Mouse (Mus musculus): ENCODE measurements around the gene Ralgps1.
A peak's percentile ranks its signal among the peaks of the same experiment; 100 is the strongest.
"Not testable (repeated sequence)": the region's sequence is repeated elsewhere in the genome, so short reads cannot be mapped to it uniquely, and the experiment has no call there.

The Ralgps1 gene

DNA sequence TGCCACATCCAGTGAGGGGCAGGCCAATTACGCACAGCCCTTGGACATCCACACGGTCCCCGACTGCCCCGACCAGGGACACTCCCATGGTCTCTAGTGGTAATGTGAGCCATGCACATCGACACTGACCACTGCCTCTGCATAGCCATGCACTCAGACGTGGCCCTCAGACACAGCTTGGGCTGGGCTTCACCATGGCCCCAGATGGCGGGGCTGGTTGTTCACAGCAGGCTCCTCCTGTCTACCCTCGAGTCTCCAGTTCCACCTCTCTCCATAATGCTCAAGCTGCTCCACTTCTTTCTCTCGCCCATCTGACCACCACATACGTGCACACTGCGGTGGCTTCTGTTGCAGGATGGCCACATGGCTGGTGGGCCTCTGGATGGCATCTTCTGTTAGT, 160.0 kb downstream of the Ralgps1 start:
- not testable (repeated sequence) for DNase-seq (ENCODE audit: low spot score)

DNA sequence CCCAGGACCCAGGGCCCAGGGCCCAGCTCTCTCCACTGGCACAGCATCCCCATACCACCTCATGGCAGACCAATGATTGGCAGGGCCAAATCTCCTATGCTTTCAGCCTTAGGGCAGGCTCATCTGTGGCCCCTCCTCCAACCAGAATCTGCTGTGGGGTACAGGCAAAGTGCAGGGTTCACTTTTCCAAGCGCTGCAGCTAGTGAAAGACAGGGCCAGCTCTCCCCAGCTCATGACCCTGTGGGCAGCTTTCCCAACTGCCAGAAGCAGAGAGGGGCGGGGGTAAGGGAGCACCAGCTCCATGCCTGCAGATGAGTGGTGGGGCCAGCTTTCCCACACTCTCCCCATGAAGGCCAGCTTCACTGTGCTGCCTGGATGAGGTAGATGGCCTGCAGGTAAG, 160.4 kb downstream of the Ralgps1 start:
- no peak for DNase-seq (ENCODE audit: low spot score)

DNA sequence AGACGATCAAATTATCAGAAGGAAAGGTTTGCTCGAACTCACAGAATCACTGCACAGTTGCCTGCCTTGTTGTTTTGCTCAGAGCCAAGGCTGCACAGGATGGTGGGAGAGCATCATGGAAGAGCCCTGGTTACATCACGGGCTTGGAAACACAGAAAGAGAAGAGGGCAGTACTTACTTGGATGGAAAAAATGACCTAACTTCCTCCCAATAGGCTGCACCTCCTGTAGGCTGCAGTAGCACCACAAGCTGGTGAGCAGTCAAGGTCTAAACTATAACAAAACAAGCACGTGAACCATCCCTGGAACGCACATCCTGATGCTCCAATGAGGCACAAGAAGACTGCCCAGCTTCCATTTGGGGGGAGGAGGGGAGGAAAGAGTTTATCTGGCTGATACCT, 163.2 kb downstream of the Ralgps1 start:
- no peak for DNase-seq (ENCODE audit: low spot score)

DNA sequence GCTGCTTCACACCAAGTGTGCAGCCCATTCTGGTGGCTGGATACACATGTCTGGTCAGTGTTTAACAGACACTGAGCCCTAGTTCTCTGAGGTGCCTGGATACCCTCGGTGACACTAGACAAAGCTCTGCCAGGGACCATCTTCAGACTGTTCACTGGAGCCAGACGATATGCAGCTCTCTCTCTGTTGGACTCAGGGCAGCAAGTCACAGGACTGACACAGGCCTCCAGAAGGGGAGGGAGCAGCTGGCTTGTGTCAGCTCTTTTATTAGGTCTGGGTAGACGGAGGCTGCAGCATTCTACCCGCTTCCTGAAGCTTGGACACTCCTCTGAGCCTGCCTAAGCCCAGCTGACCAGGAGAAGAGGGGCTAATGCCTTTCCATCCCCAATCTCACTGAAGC, 164.2 kb downstream of the Ralgps1 start:
- DNase-seq (ENCODE audit: low spot score): no peak

DNA sequence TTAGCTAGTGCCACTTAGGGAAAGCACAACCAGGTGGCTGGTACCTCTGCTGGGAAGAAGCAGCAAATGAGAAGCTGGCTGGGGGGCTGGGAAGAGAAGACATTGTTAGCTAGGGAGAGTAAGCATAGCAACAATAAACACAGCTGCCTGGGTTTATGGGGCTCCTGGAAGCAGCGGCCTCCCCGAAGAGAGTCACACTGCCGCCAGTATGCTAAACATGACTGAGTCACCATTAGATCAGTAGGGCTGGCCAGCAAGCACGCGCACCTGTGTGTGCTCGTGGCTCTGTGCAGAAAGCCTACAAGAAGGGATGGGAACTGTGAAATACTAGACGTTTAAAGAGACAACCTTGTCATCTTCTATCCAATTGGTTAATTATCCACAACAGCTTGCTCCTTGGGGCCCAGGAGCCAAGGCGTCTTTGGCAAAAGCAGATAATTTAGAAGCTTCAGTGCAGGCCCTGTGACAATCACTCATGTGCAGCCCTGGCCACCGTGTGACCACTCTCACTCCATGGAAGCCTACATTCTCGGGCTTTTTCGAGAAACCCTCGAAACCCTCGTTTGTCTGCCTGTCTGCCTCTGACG, 165.3 kb downstream of the Ralgps1 start:
- DNase-seq (ENCODE audit: low spot score): no peak

DNA sequence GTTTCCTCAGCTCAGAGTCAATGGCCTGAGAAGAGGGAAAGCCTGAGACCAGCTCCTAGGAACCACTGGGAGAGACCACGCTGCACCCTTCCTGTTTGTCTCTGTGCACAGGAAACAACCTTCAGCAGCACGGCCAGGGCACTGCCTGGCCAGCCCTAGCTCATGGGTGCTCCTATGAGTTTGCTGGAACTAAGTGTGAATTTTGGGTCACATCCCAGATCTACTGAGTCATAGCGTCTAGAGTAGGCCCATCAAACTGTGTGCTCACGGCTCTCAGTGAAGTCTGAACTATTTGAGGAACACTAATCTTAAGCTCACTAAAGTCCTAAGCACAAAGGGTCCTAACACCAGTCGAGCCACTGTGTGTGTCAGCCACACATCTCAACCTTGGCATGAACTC, 166.3 kb downstream of the Ralgps1 start:
- DNase-seq (ENCODE audit: low spot score): no peak

DNA sequence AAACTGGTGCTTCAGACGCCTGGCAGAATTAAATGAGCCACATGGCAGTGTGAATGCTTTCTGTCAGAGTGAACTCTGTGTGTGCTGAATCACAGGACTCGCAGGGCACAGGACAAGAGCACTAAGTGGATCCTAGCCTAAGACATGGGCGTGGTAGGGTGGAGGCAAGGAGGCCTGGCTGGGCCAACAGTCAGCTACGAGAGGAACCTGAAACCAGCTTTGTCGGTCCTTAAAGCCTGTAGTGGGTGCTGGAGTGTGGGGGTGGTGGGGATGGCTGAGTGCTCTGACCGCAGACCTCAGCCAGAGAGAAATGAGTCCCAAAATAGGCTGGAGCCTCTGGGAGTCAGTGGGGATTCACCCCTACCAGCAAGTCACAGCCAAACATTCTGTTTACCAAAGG, 168.0 kb downstream of the Ralgps1 start:
- DNase-seq (ENCODE audit: low spot score): no peak

DNA sequence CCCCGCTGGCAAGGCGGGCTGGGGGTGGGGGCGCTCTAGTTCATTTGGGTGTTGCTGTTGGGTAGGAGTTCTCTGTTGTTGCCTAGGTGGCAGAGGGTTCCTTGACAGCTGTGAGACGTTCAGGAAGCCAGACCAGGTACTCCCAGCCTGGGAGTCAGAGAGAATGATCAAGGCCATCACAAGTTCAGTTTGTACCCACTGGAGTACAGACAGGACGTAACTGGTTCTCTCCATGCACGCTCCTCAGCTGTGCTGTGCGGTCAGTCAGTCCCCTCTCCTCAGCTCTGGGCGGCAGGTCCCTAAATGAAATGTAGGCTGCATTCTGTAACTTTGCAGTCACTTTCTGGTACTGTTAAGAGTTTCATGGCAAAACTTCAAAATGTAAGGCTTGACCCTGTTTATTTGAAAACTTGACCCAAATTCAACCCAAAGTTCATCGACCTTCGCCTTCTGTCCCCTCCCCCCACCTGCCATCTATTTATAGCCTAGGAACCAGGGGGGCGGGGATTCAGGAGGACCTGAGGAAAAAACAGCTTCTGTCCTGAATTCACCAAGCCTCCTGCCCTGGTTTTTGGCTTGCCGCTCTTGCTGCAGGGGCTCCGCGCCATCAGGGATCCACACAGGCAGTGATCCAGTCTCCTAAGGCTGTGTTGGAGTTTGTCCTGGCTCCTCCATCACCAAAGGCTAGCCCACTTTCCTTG, 170.8 kb downstream of the Ralgps1 start:
- no peak for DNase-seq (ENCODE audit: low spot score)

DNA sequence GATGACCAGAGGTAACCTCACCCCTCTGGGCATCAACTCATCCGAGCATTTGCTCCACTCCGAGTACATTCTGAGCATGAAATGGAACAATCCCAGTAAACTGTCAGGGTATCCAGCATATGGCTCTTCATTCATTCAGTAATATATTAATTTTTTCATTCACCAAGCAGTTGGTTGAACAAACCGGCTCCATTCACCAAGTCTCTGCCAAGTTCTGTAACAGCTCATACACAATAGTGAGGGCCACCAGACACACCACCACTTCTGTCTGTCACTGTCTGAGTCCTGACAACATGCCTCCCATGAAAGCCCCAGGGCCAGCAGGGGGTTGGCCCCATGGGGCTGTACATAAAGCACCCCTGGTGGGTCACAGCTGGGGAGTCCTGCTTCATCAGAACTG, 181.3 kb downstream of the Ralgps1 start:
- DNase-seq (ENCODE audit: low spot score): no peak

DNA sequence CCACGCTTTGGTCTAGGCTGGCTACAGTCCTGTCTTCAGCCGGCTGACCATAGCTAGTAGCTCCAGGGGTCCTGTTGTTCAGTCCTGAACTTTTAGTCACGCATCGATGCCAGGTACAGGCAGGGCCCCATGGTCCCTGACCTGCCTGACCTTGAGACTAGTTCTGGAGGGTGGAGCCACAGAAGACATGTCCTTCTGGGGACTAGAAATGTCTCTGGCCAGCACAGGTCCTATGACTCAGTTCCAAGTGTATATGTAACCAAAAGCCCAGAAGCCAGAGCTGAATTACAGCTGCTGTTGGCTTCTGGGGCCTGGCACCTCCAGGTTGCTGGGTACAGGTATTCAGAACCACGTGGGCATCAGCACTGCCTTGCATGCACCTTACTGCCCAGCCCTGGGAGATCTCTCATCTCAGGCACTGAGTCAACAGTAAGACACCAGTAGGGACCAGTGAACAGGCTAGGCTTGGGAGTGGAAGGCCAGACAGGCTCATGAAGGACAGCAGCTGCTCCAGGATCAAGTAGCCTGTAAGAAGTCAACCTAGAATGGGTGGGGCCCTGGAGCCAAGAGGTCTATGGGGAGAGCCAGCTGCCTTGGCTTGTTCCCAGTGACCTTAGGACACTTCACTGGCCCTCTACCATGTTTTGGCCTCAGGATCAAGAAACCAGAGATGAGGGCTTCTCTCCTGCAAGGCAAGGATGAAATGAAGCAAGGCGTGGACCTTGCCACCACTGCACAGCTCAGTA, 182.2 kb downstream of the Ralgps1 start:
- no peak for DNase-seq (ENCODE audit: low spot score)

DNA sequence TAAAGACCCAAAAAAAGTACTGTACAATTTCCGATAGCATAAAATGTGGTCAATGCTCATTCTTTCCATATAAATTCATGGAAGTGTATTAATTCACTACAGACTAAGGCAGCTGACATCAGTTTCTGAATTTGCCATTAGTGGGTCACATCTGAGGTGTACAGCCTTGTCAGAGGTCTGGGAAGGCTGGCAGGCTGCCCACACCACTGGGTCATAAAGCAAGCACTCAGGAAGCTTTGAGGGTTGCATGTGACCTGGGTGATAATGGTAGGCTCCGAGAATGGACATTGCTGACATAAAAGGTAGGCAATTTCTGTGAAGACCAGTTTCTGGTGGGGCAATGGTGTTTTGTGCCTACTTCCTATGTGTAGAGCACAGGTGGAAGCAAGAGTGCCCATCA, 183.4 kb downstream of the Ralgps1 start:
- no peak for DNase-seq (ENCODE audit: low spot score)

DNA sequence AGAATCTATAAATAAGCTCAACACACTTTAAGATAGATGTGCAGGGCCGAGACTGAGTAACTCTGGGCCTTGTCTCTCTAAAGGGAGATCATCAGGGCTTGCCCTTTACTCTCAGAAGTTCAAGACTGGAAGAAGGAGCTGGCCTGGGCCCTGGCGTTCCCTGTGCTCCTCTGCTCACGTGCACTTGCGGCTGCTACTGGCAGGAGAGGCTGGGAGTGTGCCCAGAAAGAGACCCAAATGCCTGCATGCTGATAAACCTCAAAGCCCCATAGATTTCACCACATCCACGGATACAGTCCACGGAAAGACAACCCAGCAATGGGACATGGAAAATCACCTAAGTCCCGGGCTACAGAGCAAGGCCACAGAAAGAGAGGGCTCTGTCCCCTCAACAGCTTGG, 184.8 kb downstream of the Ralgps1 start:
- DNase-seq (ENCODE audit: low spot score): no peak

DNA sequence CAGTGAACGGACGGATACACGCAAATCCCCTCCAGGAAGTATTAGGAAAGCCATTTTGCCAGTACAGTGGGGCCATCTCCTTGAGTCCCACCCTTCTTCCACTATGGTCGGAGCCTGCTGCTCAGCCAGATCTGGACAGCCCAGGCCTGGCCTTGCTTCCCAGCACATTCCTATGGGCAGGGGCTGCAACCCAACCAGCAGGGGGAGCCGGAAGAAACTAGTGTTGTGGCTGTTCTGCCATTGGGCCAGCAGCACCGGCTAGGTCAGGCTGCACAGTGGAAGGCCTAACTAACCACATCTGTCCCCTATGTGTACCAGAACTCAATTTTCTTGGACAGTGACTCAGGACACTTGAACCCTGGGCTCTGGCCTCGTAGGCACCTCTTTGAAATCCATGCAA, 186.0 kb downstream of the Ralgps1 start:
- DNase-seq (ENCODE audit: low spot score): no peak

DNA sequence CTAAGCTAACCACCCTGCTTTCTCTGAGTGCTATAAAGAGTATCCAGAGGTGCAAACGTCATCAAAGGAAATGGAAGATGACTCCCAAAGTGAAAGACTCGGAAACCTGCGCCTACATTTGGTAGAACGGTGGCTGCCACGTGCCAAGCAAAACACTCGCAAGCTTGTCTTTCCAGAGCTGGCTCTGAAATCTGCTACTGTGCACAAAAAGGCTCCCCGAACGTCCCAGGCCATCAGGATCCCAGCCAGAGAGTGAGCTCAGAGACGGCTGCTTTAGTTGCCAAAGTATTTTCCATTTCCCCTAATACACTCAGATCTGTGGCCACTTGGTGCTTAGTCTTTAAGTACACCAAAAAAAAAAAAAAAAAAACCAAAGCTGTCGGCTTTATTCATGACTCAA, 186.6 kb downstream of the Ralgps1 start:
- DNase-seq (ENCODE audit: low spot score): no peak

DNA sequence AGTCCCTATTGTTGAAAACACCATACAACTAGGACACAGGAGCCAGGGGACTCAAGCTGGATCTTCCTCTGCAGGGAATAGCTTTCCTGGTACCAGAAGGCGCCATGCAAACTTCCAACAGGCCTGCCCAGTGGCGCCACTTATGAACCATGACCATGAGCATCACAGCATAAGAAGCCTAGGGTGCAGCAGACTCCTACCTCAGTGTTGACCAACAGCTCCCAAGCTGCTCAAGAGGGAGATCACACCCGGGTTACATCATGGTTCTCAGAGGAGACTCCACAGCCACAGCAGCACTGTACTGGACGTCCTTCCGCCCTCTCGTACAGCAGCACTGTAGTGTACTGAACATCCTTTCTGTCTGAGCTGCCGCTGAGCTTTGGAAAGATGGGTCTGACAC, 188.0 kb downstream of the Ralgps1 start:
- no peak for DNase-seq (ENCODE audit: low spot score)

DNA sequence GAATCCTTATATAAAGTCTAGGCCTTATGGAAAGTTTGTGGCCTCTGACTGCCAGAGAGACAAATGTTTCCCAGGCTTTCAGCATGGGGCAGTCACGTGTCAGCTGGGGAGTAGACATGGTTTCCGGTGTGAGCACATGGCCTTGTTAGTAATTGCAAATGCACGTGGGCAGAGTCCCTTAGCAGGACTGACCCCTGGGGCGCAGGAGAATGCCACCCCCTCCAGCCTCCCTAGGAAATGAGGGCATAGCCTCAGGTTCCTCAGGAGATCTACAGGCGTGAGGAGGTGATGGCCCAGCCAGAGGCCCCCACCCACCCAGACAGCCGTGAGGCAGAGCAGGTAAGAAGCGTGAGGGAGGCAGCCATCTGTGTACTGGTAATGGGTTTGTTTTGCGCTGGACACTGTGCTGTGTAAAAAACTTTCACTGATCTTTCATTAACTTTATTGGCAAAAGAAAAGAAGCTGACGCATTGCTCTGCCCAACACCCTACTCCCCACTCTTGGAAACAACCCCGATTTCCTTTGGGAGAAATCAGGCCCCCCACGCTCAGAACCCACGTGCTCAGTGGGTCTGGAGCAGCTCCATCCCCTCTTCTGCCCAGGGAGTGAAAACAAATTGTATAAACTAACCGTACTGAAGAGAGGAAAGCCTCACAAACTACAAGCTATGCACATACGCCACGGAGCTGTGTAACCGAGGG, 191.2 kb downstream of the Ralgps1 start:
- no peak for DNase-seq (ENCODE audit: low spot score)

DNA sequence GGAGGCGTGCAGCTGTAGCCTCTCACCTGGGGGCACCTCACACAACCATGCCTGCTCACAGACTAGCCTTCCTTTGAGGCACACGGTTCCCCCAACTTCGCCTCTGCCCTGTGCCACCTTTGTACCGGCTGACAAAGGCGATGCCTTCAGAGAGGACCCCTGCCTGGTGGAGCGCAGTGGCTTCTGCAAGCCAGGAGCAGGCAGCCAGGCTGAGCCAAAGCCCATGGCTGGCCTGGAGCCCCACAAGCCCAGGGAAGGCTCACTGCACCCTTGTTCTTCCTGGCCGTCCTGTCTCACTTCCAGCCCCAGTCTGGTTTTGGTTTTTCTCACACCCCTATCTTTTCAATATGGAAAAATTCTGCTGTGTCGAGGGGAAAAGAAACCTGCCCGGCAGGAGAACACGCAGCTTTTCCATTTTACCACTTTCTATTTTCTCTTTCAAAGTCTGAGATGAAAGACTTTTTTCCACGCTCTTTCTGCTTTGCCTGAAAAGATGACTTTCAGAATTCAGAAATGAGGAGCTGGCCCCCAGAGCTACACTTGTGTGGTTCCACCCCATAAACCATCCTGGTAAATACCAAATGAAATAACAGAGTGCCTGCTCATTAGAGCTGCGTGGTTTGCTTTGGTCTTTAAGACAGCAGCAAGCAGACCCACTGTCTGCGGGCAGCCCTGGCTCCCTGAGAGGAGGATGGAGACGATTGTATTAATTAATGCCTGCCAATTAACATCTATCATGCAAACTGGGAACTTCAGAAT, 191.9 kb downstream of the Ralgps1 start:
- no peak for DNase-seq (ENCODE audit: low spot score)

DNA sequence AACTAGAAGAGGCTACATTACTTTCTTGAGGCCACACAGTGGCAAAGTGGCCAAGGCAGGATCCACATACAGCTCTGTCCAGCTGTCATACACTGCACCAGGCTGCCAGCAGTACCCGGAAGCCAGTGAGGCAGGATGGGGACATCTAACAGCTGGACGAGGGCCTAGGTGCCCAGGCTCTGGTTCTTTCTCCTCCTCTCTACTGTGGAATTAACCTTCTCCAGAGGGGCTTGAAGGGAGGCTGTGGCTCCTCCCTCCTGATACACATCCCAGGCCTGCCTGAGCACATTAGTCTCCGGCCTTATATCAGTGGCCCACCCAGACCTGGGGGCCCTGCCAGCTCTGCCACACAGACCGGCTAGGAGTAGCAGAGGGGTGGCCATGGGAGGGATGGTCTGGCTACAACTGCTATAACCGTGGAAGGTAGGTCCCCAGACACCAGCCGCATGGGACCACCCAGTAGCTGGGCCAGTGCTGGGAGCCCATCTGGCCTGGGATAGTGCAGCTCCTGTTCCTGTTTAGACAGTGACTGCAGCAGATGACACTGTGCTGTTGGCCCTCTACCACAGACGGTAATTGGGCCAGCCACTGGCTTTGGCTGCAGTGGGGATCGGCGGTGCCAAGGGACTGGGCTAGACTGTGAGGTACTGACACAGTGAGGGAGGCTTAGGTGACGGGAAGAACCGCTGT, 192.9 kb downstream of the Ralgps1 start:
- DNase-seq (ENCODE audit: low spot score): no peak

DNA sequence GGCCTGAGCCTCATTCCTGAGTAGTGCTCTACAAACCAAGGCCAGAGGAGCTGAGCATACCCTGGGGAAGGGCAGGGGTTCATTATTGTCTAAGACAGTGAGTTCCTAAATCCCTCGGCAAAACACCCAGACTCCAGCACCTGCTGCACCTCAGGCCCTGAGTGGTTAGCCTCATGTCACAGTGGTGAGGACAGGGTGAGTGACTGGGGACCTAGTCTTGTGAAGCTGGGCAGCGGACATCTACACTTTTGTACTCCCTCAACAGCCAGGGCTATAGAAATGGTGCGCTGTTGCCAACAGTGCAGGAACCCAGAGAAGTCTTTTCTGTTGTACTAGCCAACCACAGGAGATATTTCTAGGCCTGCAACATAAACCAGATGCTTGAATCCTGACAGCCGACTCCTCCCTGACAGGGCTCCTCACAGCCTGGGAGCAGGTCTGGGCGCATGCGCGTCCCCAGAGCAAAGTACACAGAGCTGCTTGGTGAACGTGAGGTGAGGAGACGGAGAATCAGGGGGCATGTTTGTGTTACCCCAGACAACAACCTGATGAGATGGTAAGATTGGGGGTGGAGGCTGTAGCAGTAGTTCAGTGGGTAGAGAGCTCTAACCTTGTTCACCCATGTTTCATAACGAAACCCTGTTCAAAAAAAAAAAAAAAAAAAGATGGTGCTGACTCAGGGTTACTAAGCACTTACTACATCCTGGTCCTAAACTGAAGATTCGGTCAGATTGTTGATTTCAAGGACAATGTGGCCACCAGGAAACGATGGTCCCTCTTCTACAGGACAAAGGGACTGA, 193.6 kb downstream of the Ralgps1 start:
- peak; percentile 74 for DNase-seq (ENCODE audit: low spot score)

DNA sequence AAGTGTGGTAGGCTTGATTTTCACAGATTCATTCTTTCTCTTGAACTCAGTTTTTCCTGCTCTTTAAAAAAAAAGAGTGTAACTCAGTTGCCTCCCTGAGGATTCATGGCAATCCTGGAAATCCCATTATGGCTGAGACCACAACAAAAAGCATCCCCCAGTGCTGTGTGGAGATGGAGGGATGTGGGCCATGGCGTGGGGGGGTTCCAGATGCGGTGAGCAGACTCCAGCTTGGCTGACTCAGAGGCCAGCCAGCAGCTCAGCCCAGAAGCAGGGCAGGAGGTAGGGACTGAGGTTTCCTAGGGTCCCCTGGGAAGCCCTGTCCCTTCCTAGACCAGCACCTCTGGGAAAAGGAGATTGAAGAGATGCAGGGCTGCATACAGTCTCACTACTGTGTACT, 194.4 kb downstream of the Ralgps1 start:
- no peak for DNase-seq (ENCODE audit: low spot score)

DNA sequence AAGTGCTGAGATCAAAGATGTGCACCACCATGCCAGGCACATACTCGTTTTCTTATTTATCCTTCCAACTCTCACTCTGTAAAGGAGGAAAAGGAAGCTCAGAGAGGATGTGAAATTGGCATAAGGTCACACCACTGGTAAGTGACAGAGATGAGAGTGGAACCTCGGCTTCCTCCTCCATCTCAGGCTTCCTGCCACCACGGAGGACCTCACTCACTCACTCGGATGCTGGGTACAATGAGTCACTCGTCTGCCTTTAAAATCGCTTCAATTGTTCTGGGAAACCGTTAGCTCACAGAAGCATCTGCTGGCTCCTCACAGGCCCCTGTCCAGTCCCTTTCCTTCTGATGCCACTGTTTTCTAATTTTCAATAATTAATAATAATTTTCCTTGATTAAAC, 194.8 kb downstream of the Ralgps1 start:
- no peak for DNase-seq (ENCODE audit: low spot score)

Measured in yolk sac, embryonic 10.5 days (tissue).